Mouse (Mus musculus) left cerebral cortex, adult 2 months (tissue): Measurements from ENCODE around the gene Trh. TPM values are rescaled to one million over a fixed set of nuclear protein-coding genes. Genes with fewer than 3 reads are reported as not detected.

Experiments
- DNase-seq, 2 experiments: peaks; one replicate each; pipeline ENCODE4 v3.0.0; 2021 to 2022; ENCODE audit warnings: low spot score in 2 of 2, mixed read lengths in 1 of 2; ENCODE audit errors: extremely low spot score in 1 of 2
- H3K27ac ChIP-seq: fragments of 200-600 bp; 2 replicates; pipeline ENCODE4 v1.8.1; 2022
- H3K4me3 ChIP-seq: fragments of 200-600 bp; 2 replicates; pipeline ENCODE4 v1.8.1; 2022
- CTCF ChIP-seq: fragments of 200-600 bp; IDR thresholded peaks from 2 replicates; pipeline ENCODE4 v1.8.1; 2022; ENCODE audit warnings: antibody characterized with exemption, mild to moderate bottlenecking, moderate library complexity
- intact Hi-C: fragments of 180-260 bp; cut with DNase I; formaldehyde crosslinking; loops from one replicate; pipeline ENCODE4 v1.15.1; 2025
- long read RNA-seq, 2 experiments: library from polyadenylated mRNA; stranded (forward); transcript quantifications; one replicate each; pipeline ENCODE4 v2.0.0; 2021; ENCODE audit warnings: borderline mapping rate in 2 of 2
- total RNA-seq, 2 experiments: library from RNA; stranded (reverse); gene quantifications; 2 replicates each; pipeline ENCODE4 v1.2.3; 2021

The Trh gene
- 1 to 10 TPM; 8.0 to 8.5 TPM for total RNA-seq
- long read RNA-seq, experiment 1, transcript Trh-201 (3 exons, 1,384 nt): major isoform, 5 of 6 reads
- long read RNA-seq, experiment 1, partial matches to known transcripts: 0 of 6 reads
- long read RNA-seq, experiment 1, other reads (novel, unspliced or antisense): 1 of 6 reads
- long read RNA-seq, experiment 2, transcript Trh-201 (3 exons, 1,384 nt): major isoform, 8 of 10 reads
- long read RNA-seq, experiment 2, partial matches to known transcripts: 0 of 10 reads
- long read RNA-seq, experiment 2, other reads (novel, unspliced or antisense): 2 of 10 reads

- intact Hi-C loops: no loop called here
- 0 out of 2 replicates have a peak within 1 kb of the TSS, but pooled peaks have one; percentile 11 for H3K4me3 ChIP-seq
- no peak for TF ChIP-seq CTCF
- H3K27ac ChIP-seq: no peak within 1 kb of the TSS
- no peak for DNase-seq
These were observed at the start of gene Trh for GRCm38 (mm10) chr6:92244591-92244990. Gene Trh (minus strand): TSS chr6:92244650.

GRCm38 (mm10) chr6:92290826-92291225, 46.4 kb upstream of the Trh start:
- TF ChIP-seq CTCF: no peak
- no peak for DNase-seq
- Histone ChIP-seq H3K27ac (no peak overlapping the region), H3K4me3 (no peak overlapping the region)
- intact Hi-C loops: no loop called here

DNA sequence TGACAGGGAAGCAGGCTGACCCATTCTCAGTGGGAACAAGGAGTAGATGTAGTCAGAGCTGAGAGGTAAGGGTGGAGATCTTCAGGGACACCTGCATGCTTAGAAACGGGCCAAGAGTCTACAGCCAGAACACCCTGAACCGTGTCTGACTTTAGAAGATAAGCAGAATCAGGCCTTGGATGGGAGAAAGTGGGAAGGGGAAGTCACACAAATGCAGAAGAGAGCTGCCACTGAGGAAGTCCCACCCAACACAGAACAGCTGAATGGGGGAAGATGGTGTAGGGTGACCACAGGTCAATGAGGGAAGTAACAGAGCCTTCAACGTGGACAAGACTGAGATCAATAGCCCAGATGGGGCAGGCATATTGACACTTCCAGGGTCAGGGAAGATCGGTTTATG, 42.4 kb upstream of the Trh start:
- Histone ChIP-seq H3K27ac (no peak overlapping the region), H3K4me3 (no peak overlapping the region)
- intact Hi-C loops: loop anchor here (1.0 to 5.0 kb wide), 5 partner anchors 154 to 456 kb away; no protein-coding TSS in a partner anchor
- no peak for TF ChIP-seq CTCF
- no peak for DNase-seq

DNA sequence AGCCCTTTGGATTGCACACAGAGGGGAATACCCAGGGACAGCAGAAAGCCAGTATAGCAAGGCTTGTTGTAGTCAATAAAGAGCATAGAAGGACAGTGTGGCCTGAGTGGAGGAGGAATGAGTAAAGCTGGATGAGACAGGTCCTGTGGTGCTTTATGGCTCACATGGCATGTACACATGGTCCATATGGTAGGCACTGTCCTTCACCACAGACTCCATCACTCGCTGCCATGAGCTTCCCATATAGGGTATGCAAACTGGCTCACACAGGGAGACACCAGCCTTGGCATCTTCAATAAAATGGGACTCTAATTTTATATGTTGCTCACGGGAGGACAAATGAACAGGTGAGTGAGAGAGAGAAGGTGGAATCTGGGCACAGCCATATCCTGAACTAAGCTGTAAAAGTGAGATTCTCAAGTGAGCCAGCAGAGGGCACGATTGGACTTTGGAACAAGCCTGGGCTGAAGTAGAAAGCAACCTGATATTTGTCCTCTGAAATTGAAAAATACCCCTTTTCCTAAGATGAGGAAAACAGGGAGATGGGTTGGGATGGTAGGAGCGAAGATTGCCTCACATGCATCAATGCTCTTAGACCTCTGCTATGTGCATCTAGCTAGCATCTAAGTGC, 41.9 kb upstream of the Trh start:
- peak; percentile 84 for TF ChIP-seq CTCF
- no peak overlapping the region for H3K27ac ChIP-seq
- H3K4me3 ChIP-seq: no peak overlapping the region
- DNase-seq: peak; percentile 74 to 76
- intact Hi-C loops: loop anchor here (1.0 to 5.0 kb wide), 5 partner anchors 155 to 457 kb away; no protein-coding TSS in a partner anchor

DNA sequence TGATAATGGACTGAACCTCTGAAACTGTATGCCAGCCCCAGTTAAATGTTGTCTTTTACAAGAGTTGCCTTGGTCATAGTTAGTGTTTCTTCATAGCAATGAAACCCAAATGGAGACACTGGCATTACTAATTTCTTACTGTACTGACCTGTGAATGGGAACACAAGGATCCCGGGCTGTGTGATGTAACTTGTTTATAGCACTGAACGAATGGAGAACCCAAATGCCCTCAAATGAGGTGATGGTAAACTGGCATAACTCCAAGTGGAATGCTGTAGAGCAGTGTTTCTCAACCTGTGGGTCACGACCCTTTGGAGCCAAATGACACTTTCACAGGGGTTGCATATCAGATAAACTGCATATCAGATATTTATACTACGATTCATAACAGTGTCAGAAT, 41.1 kb upstream of the Trh start:
- intact Hi-C loops: loop anchor here (5.0 kb wide), 1 partner anchor 442 kb away; no protein-coding TSS in a partner anchor
- Histone ChIP-seq H3K4me3 (no peak overlapping the region), H3K27ac (no peak overlapping the region)
- TF ChIP-seq CTCF: no peak
- no peak for DNase-seq

DNA sequence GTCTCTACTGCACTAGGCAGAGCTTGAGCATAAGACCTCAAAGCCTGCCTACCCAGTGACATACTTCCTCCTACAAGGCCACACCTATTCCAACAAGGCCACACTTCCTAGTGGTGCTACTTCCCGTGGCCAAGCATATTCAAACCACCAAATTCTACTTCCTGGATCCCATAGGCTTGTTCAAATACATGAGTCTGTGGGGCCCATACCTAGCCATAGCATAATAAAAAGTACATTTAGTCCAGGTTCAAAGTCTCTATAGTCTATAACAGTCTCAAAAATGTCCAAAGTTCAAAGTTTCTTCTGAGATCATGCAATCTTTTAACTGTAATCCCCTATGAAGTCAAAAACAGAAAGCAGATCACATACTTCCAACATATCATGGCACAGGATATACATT, 32.7 kb upstream of the Trh start:
- Histone ChIP-seq H3K4me3 (no peak overlapping the region), H3K27ac (no peak overlapping the region)
- DNase-seq: no peak
- intact Hi-C loops: no loop called here
- TF ChIP-seq CTCF: no peak

DNA sequence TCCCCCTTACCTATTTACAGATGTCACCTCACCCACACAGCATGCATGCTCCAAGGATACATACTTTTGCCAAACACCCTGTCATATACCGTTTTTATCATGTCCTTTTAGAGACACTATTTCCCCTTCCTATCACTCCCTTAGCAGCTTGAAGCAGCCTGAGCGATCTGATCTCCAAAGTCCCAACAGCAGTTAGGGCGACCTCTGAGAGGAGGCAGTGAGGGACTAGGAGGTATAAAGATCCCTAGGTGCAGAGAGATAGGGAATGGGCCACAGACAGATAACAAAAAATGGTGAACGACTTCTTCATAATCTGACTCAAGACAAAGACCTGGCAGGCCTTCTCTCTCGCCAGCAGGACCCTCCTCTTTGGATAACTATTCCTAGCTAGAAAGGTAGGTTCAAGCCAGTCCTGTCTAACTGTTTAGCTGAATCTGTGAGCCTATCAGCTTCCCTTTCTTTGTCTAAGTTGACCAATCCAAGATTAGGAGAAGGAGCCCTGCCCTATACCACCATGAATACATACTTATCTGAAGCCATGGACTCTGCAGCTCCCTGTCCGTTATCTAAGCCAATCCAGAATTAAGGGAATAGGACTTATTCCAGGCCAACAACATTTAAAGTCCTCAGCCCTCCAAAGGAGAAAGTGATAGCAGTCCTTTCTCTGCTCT, 29.3 kb upstream of the Trh start:
- no peak for DNase-seq
- H3K4me3 ChIP-seq: no peak overlapping the region
- TF ChIP-seq CTCF: no peak
- H3K27ac ChIP-seq: no peak overlapping the region
- intact Hi-C loops: no loop called here

DNA sequence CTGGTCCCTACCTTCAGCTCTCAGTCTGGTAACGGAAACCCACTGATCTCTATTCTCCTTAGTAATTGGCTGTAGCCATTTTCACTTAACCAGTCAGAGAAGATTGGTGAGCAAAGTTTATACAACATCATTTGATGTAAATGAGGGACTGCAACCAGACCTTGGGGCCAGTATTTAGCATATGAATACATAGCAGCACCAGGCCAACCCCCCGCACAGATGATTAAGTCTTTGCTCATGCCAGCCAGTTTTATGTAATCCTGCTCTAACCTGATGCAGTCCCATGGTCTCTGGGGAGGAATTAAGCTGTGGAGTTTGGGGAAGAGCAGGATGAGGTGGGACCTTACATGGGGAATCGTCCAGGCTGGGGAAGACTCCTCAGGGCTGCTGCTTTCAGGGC, 28.2 kb upstream of the Trh start:
- intact Hi-C loops: no loop called here
- Histone ChIP-seq H3K4me3 (no peak overlapping the region), H3K27ac (no peak overlapping the region)
- TF ChIP-seq CTCF: no peak
- no peak for DNase-seq

- Histone ChIP-seq H3K4me3 (no peak overlapping the region), H3K27ac (no peak overlapping the region)
- peak; percentile 88 for TF ChIP-seq CTCF
- peak; percentile 61 to 73 for DNase-seq
- intact Hi-C loops: loop anchor here (1.0 to 10.0 kb wide), 3 partner anchors 50 to 364 kb away; partner anchors contain the start of gene 4930590J08Rik
These were observed 24.6 kb upstream of the Trh start for GRCm38 (mm10) chr6:92269019-92269418.

- no peak for DNase-seq
- no peak overlapping the region for H3K27ac ChIP-seq
- H3K4me3 ChIP-seq: no peak overlapping the region
- intact Hi-C loops: loop anchor here (10.0 kb wide), 2 partner anchors 163 to 363 kb away; partner anchors contain the start of gene 4930590J08Rik
- TF ChIP-seq CTCF: no peak
These were observed 23.6 kb upstream of the Trh start for GRCm38 (mm10) chr6:92268001-92268400.

DNA sequence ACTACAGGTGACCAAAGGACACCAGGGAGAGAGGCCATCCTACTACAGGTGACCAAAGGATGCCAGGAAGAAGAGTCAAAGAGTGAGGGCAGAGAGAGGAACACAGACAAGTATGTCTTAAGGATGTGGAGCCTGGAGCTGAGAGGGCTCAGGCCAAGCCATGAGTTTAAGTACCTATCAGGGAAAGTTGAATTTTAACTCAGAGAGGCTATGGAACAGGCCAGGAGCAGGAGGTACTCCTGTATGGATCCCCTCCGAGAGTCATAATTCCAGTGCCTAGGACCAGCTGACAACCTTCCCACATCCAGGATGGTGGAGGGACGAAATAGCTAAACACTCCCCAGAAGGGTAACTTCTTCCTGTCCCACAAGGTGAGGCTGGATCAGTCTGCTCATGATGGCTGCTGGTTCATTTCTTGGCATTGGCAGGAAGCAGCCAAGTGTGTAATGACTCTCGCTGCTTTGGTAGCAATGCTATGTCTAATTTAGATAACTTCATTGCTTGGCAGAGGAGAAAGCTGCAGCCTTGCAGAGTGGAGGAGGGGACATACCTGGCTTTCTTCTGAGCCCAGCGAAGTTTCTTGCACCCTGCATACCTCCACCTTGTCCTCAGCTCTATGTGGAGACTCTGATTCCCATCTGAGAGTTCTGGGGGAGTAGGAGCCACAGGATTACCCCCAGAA, 16.9 kb upstream of the Trh start:
- no peak for DNase-seq
- no peak overlapping the region for H3K27ac ChIP-seq
- intact Hi-C loops: loop anchor here (10.0 kb wide), 2 partner anchors 157 to 357 kb away; partner anchors contain the start of gene 4930590J08Rik
- no peak overlapping the region for H3K4me3 ChIP-seq
- TF ChIP-seq CTCF: no peak
